Mouse (Mus musculus) midbrain, embryonic 11.5 days (tissue): Measurements from ENCODE around the gene Rgl1. TPM values are rescaled to one million over a fixed set of nuclear protein-coding genes. Genes with fewer than 3 reads are reported as not detected.

Experiments
- ATAC-seq: fragments of 200-750 bp; cut with Nextera tagmentation; 2 replicates; pipeline ENCODE4 v1.8.0; 2017; ENCODE audit warnings: moderate TSS enrichment, moderate library complexity; ENCODE audit not compliant: low FRiP score
- DNase-seq: peaks from one replicate; pipeline ENCODE4 v3.0.0; 2015; ENCODE audit warnings: low spot score; ENCODE audit errors: missing footprints
- H3K27ac ChIP-seq: fragments of 300-500 bp; sonication (generic); 2 replicates; pipeline ENCODE4 v1.5.1; 2014; ENCODE audit warnings: low read depth, low read length
- H3K27me3 ChIP-seq: fragments of 300-500 bp; sonication (generic); 2 replicates; pipeline ENCODE4 v1.6.1; 2014; ENCODE audit warnings: mild to moderate bottlenecking, low read length, moderate library complexity, mixed read lengths; ENCODE audit not compliant: control insufficient read depth, insufficient read depth
- H3K36me3 ChIP-seq: fragments of 300-500 bp; sonication (generic); 2 replicates; pipeline ENCODE4 v1.6.1; 2014; ENCODE audit warnings: mild to moderate bottlenecking, low read length, moderate library complexity, mixed read lengths; ENCODE audit not compliant: control insufficient read depth, insufficient read depth
- H3K4me1 ChIP-seq: fragments of 300-500 bp; sonication (generic); 2 replicates; pipeline ENCODE4 v1.6.1; 2014; ENCODE audit warnings: low read length; ENCODE audit not compliant: control insufficient read depth, insufficient read depth
- H3K4me2 ChIP-seq: fragments of 300-500 bp; sonication (generic); 2 replicates; pipeline ENCODE4 v1.6.1; 2014; ENCODE audit warnings: mild to moderate bottlenecking, moderate library complexity
- H3K4me3 ChIP-seq: fragments of 300-500 bp; sonication (generic); 2 replicates; pipeline ENCODE4 v1.5.1; 2014; ENCODE audit warnings: low read depth, low read length
- H3K9ac ChIP-seq: fragments of 300-500 bp; sonication (generic); 2 replicates; pipeline ENCODE4 v1.6.1; 2014; ENCODE audit warnings: low read length
- H3K9me3 ChIP-seq: fragments of 300-500 bp; sonication (generic); 2 replicates; pipeline ENCODE4 v1.6.1; 2016; ENCODE audit warnings: low read length; ENCODE audit not compliant: control insufficient read depth
- WGBS: fragments of 180-500 bp; shearing (Covaris S2); extraction: QIAGEN DNeasy Blood & Tissue Kit; methylation state at CpG from one replicate; pipeline ENCODE4 v1.1.7; 2014; 5-methylcytosine and 5-hydroxymethylcytosine counted together
- polyA plus RNA-seq: library from polyadenylated mRNA; unstranded; fragments of >200 nt; fragmentation: Nextera tagmentation; extraction: Ambion mirVana; gene quantifications from 2 replicates; pipeline ENCODE4 v1.2.1, GENCODE M21; 2014

Gene Rgl1
- polyA plus RNA-seq, 1 experiment from 2014 or later: 23.2 TPM

- no peaks in the 10 kb centered on the region for H3K27me3 ChIP-seq
- H3K9ac ChIP-seq: no peak overlapping the region
- H3K4me3 ChIP-seq: no peak overlapping the region
- H3K27ac ChIP-seq: no peak overlapping the region
- WGBS: 92% methylated on average over 7 of the region's 7 CpGs
- H3K4me1 ChIP-seq: no peaks in the 10 kb centered on the region
- no peak for ATAC-seq
- no peak for DNase-seq
- no peaks in the 10 kb centered on the region for H3K9me3 ChIP-seq
- no peak overlapping the region for H3K4me2 ChIP-seq
- no peaks in the 10 kb centered on the region for H3K36me3 ChIP-seq
These were observed 126.8 kb downstream of the Rgl1 start for GRCm38 (mm10) chr1:152639344-152639743.

- Histone ChIP-seq H3K27ac (no peak overlapping the region), H3K9me3 (no peaks in the 10 kb centered on the region), H3K4me3 (no peak overlapping the region), H3K27me3 (no peaks in the 10 kb centered on the region), H3K4me1 (peaks cover 6% of the 10 kb centered on the region; the same call in 1 of the 2 replicates), H3K36me3 (no peaks in the 10 kb centered on the region), H3K4me2 (no peak overlapping the region), H3K9ac (no peak overlapping the region)
- WGBS: 78% methylated on average over 5 of the region's 5 CpGs
- ATAC-seq (no peak), DNase-seq (no peak)
These were observed 131.5 kb downstream of the Rgl1 start for GRCm38 (mm10) chr1:152634638-152635037.

- WGBS: 15% methylated on average over 3 of the region's 3 CpGs
- H3K27ac ChIP-seq: no peak overlapping the region
- no peak overlapping the region for H3K4me3 ChIP-seq
- H3K27me3 ChIP-seq: no peaks in the 10 kb centered on the region
- H3K4me2 ChIP-seq: no peak overlapping the region
- no peaks in the 10 kb centered on the region for H3K36me3 ChIP-seq
- ATAC-seq (no peak), DNase-seq (no peak)
- H3K9me3 ChIP-seq: no peaks in the 10 kb centered on the region
- no peak overlapping the region for H3K9ac ChIP-seq
- peaks cover 11% of the 10 kb centered on the region for H3K4me1 ChIP-seq
These were observed 136.4 kb downstream of the Rgl1 start for GRCm38 (mm10) chr1:152629780-152630179.

- DNase-seq (no peak), ATAC-seq (peak; percentile 20; the same call in 1 of the 2 replicates)
- Histone ChIP-seq H3K9ac (no peak overlapping the region; the same call in 1 of the 2 replicates), H3K27me3 (no peaks in the 10 kb centered on the region), H3K9me3 (no peaks in the 10 kb centered on the region), H3K36me3 (no peaks in the 10 kb centered on the region), H3K4me3 (no peak overlapping the region), H3K4me2 (peak overlapping the region; percentile 79), H3K27ac (no peak overlapping the region), H3K4me1 (peaks cover 17% of the 10 kb centered on the region)
These were observed 140.5 kb downstream of the Rgl1 start for GRCm38 (mm10) chr1:152625651-152626050.

- Histone ChIP-seq H3K27me3 (no peaks in the 10 kb centered on the region), H3K9me3 (no peaks in the 10 kb centered on the region), H3K4me1 (peaks cover 12% of the 10 kb centered on the region), H3K27ac (peak overlapping the region; percentile 73), H3K4me3 (peak overlapping the region; percentile 58), H3K4me2 (peak overlapping the region; percentile 79), H3K36me3 (no peaks in the 10 kb centered on the region), H3K9ac (peak overlapping the region; percentile 81)
- WGBS: under 1% methylated on average over 60 of the region's 61 CpGs
- ATAC-seq (peak; percentile 89), DNase-seq (peak; percentile 98)
These were observed 141.3 kb downstream of the Rgl1 start for GRCm38 (mm10) chr1:152624644-152625454.

GRCm38 (mm10) chr1:152623375-152624270 lies 142.5 kb downstream of the Rgl1 start:
- DNase-seq: no peak
- peak overlapping the region; percentile 79 for H3K4me2 ChIP-seq
- H3K9ac ChIP-seq: peak overlapping the region; percentile 6; the same call in 1 of the 2 replicates
- ATAC-seq: no peak
- no peaks in the 10 kb centered on the region for H3K27me3 ChIP-seq
- H3K27ac ChIP-seq: no peak overlapping the region
- H3K36me3 ChIP-seq: peaks cover 3% of the 10 kb centered on the region; the same call in 1 of the 2 replicates
- peaks cover 3% of the 10 kb centered on the region; the same call in 1 of the 2 replicates for H3K9me3 ChIP-seq
- H3K4me3 ChIP-seq: no peak overlapping the region; the same call in 1 of the 2 replicates
- WGBS: 32% methylated on average over 12 of the region's 12 CpGs
- peaks cover 10% of the 10 kb centered on the region for H3K4me1 ChIP-seq

GRCm38 (mm10) chr1:152622765-152623211 lies 143.4 kb downstream of the Rgl1 start:
- H3K9ac ChIP-seq: no peak overlapping the region
- DNase-seq (no peak), ATAC-seq (no peak)
- H3K4me1 ChIP-seq: peaks cover 10% of the 10 kb centered on the region
- no peak overlapping the region for H3K4me3 ChIP-seq
- H3K4me2 ChIP-seq: no peak overlapping the region
- H3K27ac ChIP-seq: no peak overlapping the region
- WGBS: 83% methylated on average over 9 of the region's 9 CpGs
- H3K9me3 ChIP-seq: peaks cover 3% of the 10 kb centered on the region; the same call in 1 of the 2 replicates
- peaks cover 3% of the 10 kb centered on the region; the same call in 1 of the 2 replicates for H3K36me3 ChIP-seq
- no peaks in the 10 kb centered on the region for H3K27me3 ChIP-seq

GRCm38 (mm10) chr1:152621624-152622023 lies 144.5 kb downstream of the Rgl1 start:
- H3K4me2 ChIP-seq: no peak overlapping the region
- peaks cover 3% of the 10 kb centered on the region; the same call in 1 of the 2 replicates for H3K9me3 ChIP-seq
- ATAC-seq (no peak), DNase-seq (no peak)
- peaks cover 10% of the 10 kb centered on the region for H3K4me1 ChIP-seq
- 94% methylated on average over 4 of the region's 4 CpGs for WGBS
- H3K27ac ChIP-seq: no peak overlapping the region
- H3K9ac ChIP-seq: no peak overlapping the region
- H3K36me3 ChIP-seq: peaks cover 3% of the 10 kb centered on the region; the same call in 1 of the 2 replicates
- H3K27me3 ChIP-seq: no peaks in the 10 kb centered on the region
- H3K4me3 ChIP-seq: no peak overlapping the region
